Mouse (Mus musculus) left cerebral cortex, adult 18-20 months (tissue): ENCODE measurements around the gene Edem2. TPM values are rescaled to one million over a fixed set of nuclear protein-coding genes. Genes with fewer than 3 reads are reported as not detected.

Experiments used
- total RNA-seq, 2 experiments: library from RNA; stranded (reverse); gene quantifications; 2 replicates each; pipeline ENCODE4 v1.2.3; 2021

The Edem2 gene
- total RNA-seq, 2 experiments from 2014 or later: 18.2 to 19.9 TPM

Other genes with a start within 250 kb of the Edem2 start
- 10 to 100 TPM; 47.3 to 57.0 TPM for gene Acss2, start 211.5 kb downstream of the Edem2 start, total RNA-seq
- 100 to 1,000 TPM; 114 to 127 TPM for gene Ggt7, start 211.2 kb downstream of the Edem2 start, total RNA-seq
- 10 to 100 TPM; 13.1 to 14.0 TPM for gene Gss, start 136.7 kb downstream of the Edem2 start, total RNA-seq
- 1 to 10 TPM; 5.0 to 6.7 TPM for gene Myh7b, start 118.3 kb downstream of the Edem2 start, total RNA-seq
- gene Trpc4ap, start 37.1 kb downstream of the Edem2 start, total RNA-seq: 100 to 1,000 TPM; 142 to 144 TPM
- gene Gm17581, start 6.4 kb upstream of the Edem2 start, total RNA-seq: not detected
- 1 to 10 TPM; 1.6 to 2.0 TPM for gene Procr, start 21.6 kb upstream of the Edem2 start, total RNA-seq
- gene Mmp24, start 45.9 kb upstream of the Edem2 start, total RNA-seq: 10 to 100 TPM; 34.3 to 35.6 TPM
- 10 to 100 TPM; 58.7 to 58.9 TPM for gene BC029722, start 90.0 kb upstream of the Edem2 start, total RNA-seq
- gene Eif6, start 97.5 kb upstream of the Edem2 start, total RNA-seq: 10 to 100 TPM; 73.3 to 82.5 TPM
- gene Fam83c, start 105.4 kb upstream of the Edem2 start, total RNA-seq: not detected
- 10 to 100 TPM; 84.7 to 91.8 TPM for gene Uqcc1, start 200.8 kb upstream of the Edem2 start, total RNA-seq
- not detected for gene Gm15557, start 211.3 kb upstream of the Edem2 start, total RNA-seq
- gene Gdf5, start 215.9 kb upstream of the Edem2 start, total RNA-seq: under 1 TPM; 0.19 to 0.21 TPM
- 10 to 100 TPM; 18.2 to 19.5 TPM for gene Cep250, start 227.0 kb upstream of the Edem2 start, total RNA-seq